Mouse (Mus musculus) heart, adult 8-10 months (tissue): Measurements from ENCODE around the gene Ufc1. TPM values are rescaled to one million over a fixed set of nuclear protein-coding genes. Genes with fewer than 3 reads are reported as not detected.

Experiments
- DNase-seq: peaks from one replicate; pipeline ENCODE4 v3.0.0; 2022; ENCODE audit warnings: low spot score
- total RNA-seq, 4 experiments: library from RNA; stranded (reverse); gene quantifications; 2 replicates each; pipeline ENCODE4 v1.2.4; 2022

Gene Ufc1
- total RNA-seq, 4 experiments from 2014 or later = 88.2 to 96.3 (median 90.7) TPM

DNA sequence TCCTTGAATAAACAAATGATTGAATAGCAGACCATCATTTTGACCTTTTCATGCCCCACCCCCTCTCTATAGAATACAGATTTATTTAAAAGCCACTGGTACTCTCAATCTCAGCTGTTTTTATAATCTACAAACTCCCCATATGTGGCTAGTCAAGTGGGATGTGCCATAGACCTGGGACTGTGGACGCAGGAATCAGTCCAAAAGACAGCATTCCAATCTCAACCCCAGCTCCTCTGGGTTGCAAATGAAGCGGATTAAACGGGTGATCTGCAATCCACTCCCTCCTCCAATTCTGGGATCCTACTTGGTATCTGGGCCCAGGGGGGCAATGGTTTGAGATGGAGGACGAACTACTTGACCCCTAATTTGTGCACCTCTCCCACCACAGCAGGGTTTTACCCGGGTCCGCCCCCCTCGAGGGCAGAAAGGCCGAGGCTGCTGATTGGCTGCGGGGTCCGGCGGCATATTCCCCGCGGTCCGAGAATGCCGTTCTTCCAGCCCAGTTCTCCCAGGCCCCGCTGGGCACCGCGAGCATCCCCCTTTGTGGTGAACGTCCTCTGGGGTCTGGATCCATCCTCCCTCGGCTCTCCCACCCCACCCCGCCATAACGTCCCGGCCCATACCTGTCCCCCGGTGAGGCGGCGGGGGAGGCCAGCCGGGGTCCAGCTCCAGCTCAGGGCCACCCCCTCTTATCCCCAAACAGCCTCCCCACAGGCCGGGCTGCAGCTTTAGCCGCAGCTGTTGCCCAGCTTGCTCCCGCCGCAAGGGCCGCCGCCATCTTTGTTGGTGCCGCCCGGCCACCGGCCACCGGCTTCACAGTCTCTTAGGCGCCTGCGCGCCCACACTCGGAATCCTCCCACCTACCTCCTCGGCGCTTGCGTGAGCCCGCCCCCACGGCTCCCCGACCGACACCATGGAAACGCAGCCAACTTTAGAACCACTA is 7.4 kb downstream of the Ufc1 start, which contains the start of gene Usp21:
Gene Usp21, minus strand, starts transcription at position 856 of the 946 bp plus-strand sequence.
- peak; percentile 93 for DNase-seq

DNA sequence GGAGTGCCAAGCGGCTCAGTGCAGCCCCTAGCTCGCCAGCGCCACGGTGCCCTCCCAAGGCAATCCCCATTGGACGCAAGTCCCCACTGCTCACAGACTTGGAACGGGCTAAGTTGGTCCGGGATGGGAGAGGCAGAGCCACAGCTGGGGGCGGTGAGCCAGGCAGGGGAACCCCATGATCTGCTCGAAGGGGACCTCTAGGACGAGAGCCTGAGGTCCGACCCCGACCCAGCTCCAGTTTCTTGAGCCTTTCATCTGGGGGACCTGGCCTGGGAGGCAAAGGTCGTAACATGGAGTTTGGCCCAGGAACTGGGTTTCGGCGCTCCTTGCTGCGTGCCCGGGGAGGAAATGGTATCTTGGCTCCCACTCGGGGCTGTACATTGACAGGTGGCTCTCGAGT is 8.3 kb downstream of the Ufc1 start:
- no peak for DNase-seq

DNA sequence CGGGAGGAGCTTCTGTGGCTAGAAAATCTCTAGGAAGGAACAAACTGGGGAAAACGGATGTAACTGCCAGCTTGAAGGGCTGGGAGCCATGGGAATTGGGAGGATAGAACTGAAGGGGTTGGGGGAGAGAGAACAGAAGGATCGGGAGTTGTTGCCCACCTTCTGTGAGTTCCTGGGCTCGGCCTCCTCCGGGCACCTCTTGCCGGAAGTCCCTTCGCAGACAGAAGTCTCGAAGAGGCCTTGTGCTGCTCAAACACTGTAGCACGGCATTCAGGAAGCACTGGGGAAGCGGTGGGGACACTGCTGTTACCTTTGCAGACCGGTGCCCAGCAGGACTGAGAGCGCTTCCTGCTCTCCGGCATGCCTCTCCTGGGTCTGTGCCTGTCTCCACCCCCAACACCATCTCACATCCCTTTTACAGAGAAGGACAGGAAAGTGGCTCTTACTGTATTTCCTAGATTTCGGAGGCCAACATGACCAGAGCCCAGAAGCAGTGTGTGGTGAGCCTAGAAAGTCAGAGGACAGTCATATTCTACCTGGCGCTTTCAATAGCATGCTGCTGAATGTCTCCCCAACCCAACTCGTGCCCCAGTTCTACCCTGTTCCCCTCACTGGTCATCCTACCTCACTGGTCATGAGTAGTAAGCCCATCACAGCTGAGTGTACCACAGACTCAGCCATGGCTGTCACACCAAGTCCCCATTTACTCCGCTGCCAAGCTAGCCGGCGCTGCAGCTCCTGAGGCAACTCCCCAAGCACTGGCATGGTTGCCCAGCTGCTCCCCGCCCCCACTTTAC is 9.5 kb downstream of the Ufc1 start:
- no peak for DNase-seq

DNA sequence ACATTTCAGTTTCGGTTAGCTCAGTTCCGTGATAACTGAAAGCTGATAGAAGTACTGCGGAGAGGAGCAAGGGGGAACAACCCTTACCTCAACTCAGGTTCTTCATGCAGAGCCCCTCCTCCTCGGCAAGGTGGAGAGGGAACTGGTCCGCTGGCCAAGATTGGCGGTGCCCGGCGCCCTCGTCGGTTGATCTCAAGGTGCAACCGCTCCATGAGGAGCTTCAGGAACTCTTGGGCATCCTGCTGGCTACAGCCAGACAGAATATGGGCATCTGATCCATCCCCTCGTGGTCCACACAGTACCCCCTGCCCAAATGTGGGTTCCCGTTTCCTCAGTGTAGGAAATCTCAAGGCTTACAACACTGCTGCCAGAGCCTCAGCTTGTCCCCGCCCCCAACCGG is 10.3 kb downstream of the Ufc1 start:
- no peak for DNase-seq

DNA sequence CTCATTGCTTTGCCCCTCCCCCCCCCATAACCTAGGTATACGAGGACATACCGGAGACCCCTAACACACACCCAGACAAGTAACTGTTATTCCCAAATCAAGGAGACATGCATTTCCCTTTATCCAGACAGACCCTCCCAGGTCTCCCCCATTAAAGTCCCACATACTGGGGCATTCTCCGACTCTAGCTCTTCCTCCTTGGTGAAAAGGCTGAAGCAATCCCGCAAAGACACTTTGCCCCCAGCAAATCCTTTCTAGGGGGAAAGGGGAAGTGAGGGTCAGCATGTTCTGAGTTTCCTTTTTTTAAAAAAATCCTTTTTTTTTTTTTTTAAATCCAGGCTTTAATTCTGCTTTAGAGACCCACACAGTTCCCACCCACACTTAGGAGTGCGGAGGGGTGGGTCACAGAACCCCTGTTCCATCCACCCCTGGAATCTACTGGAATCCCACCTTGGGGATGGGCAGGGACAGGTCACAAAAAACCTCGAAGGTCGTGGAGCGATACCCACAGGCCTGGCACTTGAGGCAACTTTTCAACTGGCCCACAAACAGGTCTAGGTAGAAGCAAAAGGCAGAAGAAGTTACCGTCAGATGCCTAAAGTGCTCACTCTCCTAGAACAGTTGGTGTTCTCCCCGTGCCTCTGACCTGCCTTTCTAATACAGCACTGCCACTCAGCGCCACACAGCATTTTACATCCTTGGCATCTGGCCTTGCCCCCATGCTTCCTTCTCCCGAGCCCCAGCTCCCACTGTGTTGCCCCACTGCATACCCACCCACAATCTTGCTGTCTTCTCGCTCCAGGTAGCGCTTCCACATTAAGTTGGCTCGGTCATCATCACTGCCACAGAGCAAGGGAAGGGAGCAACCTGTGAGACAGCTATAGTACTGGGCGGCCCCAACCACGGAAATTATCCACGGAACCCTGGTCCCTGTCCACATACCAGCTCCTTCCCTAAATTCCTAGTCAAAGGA is 11.3 kb downstream of the Ufc1 start:
- no peak for DNase-seq

DNA sequence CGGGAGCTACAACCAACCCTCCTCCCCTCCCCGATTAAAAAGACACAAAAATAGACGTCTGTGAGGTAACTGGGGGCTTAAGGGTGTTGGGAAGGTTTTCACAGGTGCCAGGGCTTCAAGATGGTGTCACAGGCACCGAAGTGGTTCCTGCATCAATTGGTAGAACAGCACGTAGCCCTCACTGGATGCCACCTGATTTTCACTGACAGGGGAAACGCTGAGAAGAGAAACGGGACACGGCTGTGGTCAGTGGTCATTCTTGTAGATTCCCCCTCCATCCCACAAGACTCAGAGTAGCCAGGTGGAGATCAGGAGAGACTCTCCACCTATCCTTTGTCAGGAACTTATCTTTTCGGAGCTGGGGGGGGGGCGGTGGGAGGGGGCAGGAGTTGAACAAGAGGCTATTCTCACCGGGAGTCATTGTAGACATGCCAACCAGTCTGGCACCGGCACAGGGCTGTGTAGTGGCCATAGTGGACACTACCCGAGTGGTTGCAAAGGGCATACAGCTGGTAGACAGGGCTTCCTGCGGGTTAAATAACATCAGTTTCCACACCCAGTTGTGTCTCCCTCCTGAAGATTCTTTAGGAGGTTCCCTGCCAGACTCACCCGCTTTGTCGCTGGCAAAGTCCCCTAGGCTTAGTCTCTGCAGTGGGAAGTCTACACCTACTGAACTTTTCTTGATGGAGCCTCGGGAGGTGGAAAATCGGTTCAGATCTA is 12.6 kb downstream of the Ufc1 start:
- no peak for DNase-seq

DNA sequence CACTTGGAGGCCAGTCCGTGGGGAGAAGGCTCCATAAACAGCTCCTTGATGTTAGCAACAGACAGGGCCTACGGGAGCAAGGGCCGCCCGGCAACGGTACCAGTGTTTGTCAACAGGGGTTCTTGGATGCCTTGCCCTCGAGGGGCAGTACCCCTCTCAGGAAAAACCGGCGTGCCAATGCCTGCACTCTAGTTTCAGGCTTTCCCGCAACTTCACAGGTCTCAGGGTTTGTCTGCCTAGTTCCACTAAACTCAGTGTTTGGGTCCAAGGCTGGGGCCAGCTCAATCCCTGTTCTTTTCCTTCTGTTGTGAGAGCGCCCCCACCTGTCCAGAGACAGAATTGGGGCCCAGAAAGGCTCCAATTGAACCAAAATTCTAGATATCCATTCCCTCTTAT is 13.3 kb downstream of the Ufc1 start:
- peak; percentile 84 for DNase-seq

DNA sequence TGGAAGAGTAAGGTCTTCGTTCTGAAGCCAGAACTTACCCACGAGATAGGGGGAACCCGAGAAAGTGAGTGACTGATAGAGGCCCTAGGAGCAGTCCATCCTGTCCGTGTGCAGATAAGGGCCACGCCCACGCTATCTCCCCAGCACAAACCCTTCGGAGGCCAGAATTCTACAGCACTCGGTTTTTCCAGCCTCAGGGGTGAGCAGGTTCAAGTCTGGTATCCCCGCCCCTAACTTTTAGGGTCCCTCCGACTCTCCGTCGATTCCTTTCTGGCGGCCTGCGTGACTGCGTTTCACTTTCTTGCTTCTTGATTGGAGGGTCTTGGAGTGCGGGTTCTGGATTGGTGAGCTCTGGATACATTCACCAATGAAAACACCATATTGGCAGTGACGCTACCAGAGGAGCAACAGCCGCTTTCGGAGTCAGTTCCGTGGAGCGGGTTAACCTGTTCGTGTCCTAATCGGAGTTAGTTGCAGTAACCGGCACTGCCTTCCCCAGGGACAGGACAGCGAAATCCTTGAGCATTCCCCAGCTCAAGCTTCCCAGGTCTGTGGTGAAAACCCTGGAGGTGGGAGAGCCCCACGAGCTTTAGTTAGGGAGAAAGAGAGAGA is 13.8 kb downstream of the Ufc1 start, which contains the start of gene Ppox:
Gene Ppox, minus strand, starts transcription at position 271 of the 612 bp plus-strand sequence.
- peak; percentile 98 for DNase-seq

DNA sequence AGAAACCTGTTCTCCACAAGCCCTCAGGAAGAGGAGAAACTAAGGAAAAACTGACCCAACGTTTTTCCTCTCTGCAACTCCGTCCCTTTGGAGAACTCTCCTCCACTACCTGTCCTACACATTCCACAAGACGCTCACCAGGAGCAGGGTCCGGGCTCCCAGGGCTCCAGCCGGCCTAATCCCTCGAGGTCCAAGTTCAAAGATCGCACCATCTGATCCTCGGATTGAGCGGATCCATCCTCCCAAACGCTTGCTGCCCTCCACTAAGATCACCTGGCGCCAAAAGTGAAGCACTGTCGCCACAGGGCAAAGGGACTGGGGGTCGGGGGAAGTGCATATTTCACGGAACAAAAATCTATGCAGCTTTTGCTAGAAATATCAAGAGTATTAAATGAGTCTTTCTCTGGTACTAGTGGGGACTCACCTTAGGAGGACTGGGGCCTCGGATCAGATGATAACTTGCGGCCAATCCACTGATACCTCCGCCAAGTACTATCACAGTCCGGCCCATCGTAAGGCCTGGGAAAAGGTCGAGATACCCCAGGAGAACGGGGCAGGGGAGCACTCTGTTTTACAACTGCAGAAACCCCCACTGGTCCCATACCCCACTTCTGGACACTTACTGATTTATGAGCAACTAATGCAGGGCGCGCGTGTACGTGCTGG is 14.4 kb downstream of the Ufc1 start:
- no peak for DNase-seq

DNA sequence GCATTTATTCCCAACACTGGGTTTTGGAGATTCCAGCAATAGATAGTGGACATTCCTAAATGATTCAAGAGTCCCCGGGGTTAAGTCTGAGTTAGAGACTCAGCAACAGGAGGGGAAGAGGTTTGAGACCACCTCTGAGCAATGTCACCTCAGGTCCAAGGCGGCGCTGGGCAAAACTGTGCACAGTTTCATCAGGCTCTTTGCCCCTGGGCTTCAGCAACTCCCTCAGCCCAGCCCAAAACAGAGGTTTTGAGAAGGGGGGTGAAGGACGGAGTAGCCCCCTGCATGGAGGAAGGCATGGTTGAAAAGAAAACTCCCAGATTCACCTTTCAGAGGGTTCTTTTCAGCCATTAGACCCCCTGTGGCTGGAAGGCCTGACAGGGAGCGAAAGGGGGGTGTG is 15.1 kb downstream of the Ufc1 start:
- DNase-seq = no peak

DNA sequence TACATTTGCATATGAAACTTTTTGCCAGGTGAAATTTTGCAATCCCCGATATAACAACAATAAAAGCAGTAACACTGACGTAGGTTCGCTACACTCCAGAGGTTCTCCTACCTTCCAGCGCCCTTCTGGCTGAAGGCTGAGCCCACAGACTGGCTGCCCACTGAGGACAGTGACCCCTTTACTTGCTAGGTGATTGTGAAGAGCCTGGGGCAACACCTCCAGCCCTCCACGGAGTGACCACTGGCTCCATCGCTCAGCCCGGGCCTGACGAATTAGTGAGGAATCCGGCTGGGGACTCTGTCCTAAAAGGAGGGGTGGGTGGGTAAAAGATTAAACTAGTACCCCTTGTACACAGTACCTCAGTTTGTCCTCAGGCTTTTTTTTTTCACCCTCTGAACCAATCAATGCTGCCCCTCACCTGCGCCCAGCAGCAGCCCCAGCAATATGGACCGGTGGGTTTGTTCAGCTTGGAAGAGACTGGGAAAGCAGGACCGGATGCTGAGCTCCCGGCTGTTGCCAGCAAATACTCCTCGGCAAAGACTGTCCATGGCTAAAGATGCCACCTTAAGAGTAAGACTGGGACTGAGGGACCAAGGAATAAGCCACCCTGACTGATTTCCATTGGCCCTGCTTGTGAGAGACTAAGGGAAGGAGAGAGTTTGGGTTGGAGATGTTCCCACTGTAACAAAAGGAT is 15.7 kb downstream of the Ufc1 start:
- DNase-seq = no peak

DNA sequence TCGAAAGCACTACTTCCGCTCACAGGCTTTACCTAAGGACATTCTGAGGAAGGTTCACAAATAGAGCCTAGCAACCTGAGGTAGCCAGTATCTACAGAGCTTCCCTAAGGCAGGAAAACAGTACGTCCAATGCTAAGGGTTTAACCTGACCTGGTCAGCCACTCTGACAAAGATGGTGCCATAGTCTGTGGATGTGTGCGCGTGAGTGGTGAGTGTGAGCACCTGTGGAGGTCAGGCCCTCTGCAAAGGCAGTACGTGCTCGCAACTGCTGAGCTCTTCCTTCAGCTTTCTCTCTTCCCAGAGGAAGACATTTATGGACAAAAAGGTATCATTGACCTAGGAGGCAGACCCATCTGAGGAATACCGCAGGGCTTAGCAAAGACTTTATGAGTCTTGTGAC is 16.4 kb downstream of the Ufc1 start:
- DNase-seq = no peak

DNA sequence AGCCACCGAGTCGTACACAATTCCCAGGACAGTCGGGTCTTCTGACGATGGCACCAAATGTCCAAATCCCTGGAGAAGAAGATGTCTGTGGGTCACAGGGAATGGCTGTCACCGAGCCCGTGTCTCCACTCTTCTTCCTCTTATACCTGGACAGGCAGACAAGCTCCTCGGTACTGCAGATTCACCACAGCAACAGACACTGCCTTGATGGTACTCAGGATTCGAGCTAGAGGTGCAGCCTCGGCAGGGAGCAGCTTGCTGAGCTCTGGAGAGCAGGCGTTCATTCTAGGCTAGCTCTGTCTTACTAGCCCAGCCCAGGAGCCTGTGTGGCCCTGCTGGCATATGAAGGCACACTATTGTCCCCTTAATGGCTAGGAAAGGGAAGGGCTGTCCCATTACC is 17.1 kb downstream of the Ufc1 start:
- DNase-seq = no peak

DNA sequence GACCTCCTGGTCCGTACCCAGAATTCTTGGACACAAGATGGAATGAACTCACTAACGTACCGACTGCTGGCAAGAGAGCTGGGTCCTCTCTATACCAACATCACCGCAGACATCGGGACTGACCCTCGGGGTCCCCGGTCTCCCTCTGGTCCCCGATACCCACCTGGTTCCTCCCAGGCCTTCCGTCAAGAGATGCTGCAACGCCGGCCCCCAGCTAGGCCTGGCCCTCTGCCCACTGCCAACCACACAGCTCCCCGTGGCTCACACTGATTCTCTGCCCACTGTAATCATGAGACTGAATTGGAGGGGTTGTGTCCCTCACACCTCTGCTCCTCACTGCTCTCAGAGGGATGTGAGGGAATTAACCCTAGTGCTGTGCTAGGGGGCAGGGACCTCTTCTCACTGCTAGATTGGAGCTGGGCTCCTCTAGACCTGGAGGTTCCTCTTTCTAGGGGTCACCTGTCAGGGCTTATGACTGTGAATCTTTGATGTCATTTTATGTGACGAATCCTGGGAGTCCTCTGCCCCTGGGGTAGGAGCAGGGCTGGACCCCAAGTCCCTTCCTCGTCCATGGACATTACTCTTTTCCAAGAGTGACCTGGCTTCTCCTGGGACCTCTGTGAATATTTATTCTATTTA is 18.6 kb downstream of the Ufc1 start:
- no peak for DNase-seq

DNA sequence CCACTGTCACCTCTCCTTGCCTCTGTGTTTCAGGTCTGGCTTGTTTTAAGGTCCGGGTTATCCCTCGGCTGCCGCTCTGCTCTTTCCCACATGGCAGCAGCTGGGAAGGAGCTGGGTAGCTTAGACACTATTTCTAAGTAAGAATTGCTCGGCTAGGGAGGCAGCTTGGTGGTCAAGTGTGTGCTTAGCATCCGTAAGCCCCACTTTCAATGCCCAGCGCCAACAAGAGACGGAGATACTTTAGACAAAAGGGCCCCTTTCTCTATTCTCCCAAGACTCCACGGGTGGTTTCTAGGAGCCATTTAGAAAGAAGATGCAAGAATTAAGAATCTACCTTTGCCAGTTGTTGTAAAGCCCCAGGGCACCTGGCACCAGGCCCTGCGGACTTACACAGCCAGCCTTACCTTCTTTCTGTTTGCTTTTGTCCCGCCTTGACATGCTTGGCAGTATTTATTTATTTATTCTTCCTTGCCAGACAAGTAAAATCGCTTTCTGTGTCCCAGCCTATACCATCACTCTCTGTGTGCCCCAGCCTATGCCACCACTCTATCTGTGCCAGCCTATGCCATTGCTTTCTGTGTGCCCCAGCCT is 19.6 kb downstream of the Ufc1 start:
- DNase-seq = no peak

DNA sequence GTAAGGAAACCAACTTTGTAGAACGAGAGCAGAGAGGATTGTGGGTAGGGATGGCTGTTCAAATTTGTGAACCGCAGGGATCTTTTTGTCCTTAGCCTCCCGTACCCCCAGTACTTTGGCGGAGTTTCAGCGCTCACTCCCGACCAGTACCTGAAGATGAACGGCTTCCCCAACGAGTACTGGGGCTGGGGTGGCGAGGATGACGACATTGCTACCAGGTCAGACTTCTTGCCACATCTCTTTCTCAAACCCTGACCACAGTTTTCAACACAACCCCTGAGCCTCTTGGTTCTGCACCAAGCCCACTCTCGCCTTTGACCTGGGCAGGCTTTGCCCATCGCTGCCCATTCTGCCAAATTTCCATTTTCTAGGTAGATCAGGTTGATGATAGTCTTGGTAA is 20.7 kb downstream of the Ufc1 start:
- DNase-seq = no peak

DNA sequence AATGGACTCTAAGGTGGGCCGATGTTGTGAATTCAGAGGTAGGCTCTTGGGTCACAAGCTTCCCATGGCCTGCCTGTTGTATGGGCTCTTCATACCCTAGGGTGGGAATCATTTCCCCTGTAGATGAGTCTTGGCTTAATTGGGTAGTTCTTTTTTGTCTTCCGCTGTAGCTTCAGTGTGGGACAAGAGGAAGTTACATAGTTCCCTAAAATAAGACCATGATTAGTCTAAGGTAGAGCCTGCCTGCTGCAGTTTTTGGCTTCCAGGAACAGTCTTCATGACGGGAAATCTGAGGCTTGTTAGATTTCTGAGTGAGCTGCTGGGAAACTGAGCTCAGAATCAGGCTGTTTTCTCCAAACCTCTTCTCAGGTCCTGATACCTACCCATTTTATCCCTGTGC is 22.7 kb downstream of the Ufc1 start:
- DNase-seq = no peak

DNA sequence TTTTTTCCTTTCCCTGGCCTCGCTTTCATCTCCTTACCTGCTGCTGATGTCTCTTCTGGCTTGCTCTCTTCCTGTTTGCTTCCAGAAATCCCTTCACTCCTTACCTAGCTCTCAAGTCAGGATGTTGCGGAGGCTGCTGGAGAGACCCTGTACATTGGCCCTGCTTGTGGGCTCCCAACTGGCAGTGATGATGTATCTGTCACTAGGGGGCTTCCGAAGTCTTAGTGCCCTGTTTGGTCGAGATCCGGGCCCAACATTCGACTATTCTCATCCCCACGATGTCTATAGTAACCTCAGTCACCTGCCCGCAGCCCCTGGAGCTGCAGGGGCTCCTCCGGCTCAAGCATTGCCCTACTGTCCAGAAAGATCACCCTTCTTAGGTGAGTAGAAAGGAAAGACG is 23.2 kb downstream of the Ufc1 start:
- DNase-seq = no peak
